Mouse (Mus musculus): ENCODE measurements around the gene Bcam.

DNA sequence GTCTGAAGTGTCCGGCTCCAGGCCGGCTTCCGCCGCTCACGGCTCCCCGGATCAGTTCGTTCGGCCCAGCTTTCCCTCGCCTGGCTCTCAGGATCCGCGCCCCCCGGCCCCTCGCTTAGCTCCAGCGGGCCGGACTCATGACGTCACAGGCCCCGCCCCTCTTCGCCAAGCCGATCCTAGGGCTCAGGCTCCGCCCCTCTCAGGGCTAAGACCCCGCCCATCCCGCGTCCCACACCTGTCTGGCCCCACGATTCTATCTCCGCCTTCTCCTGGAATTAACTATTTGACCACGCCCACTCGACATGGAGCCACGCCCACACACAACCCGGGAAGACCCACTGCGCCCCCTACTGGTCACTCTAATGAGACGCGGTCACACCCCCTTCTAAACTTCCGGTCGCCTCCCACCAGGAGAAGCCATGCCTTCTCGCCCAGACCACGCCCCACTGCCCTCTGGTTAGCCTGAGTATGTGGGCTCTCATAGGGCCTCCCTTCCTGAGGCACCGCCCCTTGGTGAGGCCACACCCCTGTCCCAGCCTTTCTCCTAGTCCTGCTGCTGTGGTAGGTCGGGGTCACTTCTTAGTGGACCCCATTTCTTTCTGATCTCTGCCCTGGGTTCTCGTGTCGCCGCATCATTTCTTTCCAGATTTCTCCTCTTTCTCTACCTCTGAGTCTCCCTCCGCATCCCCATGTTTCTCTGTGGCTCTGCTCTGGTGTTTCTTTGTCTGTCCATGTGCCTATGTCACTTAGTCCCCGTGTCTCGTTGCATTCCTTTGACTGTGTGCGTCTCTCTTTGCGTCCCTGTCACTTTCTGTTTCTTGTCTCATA, 21.2 kb downstream of the Bcam start:
- peak; percentile 91 for TF ChIP-seq CTCF (IDR thresholded peaks at IDR 0.05; ENCODE audit: control insufficient read depth, insufficient read depth, insufficient replicate concordance, low read depth, low read length)
- no peak; the same call in 1 of the 2 replicates for TF ChIP-seq POLR2A (IDR thresholded peaks at IDR 0.05; ENCODE audit: control insufficient read depth, low read depth, low read length)

Measured in testis, adult 2 months (tissue).